Mouse (Mus musculus) frontal cortex, adult (tissue): Measurements from ENCODE around the gene Tnfsf15.

Experiments
- ATAC-seq: cut with Nextera tagmentation; 2 replicates; pipeline ENCODE4 v1.9.2; 2017; ENCODE audit warnings: mild to moderate bottlenecking, moderate library complexity, mixed read lengths; ENCODE audit not compliant: low TSS enrichment

The Tnfsf15 gene

DNA sequence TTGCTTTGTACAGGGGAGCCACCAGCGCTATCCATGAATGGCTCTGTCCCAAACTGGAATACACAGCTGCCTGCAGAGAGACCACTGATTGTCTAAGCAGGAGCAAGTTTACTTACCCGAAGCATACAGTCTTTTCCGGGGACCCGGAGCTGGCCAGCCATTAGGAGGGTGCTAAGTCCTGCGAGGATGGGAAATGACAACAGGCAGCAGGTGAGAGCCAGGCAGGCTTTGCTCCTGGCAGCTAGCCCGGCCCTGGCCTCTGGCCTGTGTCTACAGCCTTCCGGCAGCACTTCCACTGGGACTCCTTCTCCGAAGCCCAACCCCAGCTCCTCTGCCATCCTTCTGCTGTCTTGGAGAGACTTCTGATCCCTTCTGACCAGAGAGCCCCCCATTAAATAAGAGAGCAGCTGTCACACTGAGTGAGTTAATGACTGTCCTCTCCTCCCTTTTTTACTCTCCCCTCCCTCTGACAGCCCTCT is at the start of gene Tnfsf15:
TSS of gene Tnfsf15 (minus strand) at position 421 of the 479 bp plus-strand sequence.
- ATAC-seq: no peak

DNA sequence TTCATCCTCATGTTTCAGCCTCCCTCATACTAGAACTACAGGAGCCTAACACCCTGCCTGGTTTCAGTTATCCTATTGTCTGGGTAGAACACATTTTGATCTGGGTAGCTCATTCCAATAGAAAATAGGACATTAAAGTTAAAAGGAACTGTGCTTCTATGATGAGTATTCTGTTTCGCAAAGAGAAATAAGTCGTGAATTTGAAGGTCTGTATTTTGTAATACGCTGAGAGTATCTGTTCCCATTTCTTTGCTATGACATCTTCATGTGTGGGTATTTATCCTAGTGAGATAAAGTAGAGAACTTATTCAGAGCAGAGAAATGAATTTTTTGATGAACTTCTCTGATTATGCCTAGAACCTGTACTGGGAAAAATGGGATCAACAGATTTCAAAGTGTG is 47.4 kb upstream of the Tnfsf15 start:
- no peak for ATAC-seq

DNA sequence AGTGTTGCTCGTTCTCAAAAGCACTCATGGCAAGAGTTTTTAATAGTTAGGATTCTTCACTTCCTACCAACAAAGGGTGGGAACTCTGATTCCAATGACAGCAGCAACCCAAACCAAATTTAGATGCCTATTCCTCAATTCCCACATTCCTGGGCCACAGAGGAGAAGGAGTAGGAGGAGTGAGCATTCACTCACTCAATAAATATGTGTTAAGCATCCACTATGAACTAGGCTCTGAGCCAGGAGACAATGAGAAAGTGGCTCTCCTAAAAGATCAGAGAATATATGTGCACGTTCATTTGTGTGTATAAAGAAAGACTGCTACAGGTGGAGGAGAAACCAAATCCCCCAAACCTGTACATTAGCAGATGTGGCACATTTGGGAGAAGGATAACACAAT is 40.6 kb upstream of the Tnfsf15 start:
- ATAC-seq: no peak

DNA sequence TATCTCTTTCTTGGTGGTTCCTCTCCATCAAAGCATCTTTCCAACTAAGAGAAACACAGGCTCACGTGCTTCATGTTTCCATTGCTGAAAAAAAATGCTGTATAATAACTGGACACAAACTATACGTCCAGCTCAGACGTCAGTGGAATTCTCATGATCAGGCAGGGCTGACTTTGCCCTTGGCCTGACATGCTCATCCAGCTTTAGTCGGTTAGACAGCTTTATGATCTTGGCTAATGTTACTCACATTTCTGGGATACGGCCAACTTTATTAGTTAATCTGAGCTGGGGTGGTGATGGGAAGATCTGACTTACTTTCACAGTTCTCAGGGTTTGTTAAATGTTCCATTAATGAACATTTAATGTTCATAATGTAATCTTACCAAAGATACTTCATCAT is 38.9 kb upstream of the Tnfsf15 start:
- no peak for ATAC-seq

DNA sequence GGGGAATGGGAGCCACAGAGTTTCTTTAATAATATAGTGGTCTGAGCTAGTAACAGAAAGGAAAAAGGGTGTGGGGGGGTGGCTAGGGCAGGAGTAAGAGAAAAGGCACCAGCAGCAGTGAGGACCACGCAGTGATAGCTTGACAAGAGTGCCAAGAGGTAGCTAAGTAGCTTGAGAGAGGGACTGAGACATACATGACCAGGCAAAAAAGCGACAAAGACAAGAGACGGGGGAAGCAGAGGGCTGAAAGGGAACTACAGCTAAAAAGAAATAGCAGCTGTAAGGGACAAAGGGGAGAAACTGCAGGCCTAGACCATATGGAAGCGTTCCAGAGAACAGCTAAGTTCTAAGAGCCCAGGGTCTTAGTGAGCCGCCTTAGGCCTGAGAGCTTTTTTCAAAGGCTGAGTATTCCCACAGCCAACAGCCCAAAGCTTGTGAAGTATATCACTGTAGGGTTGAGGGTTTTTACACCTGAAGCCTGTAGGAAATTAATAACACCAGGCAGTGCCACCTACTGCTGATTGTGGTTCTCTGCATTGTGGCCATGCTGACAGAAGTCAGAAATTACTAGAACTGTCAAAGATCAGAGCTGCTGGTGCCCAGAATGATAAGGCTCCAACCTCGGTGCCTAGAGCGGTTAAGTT is 38.2 kb upstream of the Tnfsf15 start:
- ATAC-seq: 0 out of 2 replicates have a peak, but pooled peaks have one; percentile 50

DNA sequence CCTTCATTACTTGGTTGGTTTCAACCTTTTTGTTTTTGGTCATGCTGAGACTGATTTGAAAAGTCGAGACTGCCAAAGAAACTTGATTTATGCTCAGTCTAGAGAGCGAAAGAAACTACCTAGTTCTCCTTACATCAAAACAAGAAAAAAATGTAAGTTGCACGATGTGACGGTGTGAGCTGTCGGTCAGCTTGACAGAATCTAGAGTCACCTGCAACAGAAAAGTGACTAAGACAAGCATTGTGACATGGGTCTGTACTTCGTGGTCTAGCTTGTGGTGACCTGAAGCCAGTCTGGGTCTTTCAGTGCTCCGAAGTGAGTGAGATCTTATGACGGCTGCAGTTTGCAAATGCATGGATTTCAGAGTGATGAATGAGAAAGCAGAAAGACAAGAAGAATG is 32.3 kb upstream of the Tnfsf15 start:
- ATAC-seq: no peak

DNA sequence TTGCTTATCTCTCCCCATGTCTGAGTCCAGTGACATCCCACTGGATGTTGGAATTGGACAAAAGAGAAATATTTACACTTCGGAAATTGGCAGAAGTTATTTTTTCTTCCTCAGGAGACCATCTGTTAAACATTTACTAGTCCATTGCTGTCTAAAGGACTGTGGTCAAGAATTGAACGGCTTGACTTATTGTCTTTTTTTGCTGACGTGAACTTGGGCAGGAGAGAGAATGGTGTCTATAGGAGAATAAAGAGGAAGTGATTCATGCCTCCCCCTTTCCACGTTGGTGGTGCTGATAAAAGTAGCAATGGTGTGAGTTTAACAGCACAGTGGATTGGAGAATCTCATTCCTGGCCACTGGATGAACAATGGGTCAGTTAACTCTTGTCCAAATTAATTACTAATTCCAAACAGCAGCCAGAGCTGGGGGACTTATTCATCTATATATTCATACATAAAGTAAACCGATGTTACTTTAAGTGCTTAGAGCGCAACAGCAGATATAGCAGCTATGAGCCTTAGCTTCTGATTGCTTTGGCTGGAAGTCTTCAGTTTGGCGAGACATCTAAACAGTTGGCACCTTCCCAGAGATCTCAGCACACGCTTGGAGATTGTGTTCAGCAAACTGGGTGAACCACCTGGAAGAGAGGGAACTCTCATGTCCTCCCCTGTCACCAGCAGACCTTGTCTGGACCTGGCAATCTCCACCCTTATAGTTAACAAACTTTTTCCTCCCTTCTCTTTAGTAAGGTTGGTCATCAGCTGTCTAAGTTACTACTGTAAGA is 28.6 kb upstream of the Tnfsf15 start:
- no peak for ATAC-seq

DNA sequence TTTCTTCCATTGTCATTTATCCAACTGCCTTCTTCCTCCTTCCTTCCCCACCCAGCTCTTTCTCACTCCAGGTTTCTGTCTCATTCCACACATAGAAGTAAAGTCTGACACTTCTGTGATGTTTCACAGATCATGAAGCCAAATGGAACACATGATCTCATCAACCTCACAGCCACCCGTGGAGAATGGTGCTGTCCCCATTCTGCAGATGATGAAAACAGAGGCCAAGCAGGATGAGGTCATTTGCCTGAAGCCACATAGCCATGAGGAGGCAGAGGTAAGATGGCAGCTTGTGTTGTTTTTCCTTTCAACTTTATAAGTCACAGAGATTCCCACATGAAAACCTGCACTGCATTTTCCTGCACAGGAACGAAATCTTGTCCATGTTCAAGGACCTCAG is 27.6 kb upstream of the Tnfsf15 start:
- no peak for ATAC-seq

DNA sequence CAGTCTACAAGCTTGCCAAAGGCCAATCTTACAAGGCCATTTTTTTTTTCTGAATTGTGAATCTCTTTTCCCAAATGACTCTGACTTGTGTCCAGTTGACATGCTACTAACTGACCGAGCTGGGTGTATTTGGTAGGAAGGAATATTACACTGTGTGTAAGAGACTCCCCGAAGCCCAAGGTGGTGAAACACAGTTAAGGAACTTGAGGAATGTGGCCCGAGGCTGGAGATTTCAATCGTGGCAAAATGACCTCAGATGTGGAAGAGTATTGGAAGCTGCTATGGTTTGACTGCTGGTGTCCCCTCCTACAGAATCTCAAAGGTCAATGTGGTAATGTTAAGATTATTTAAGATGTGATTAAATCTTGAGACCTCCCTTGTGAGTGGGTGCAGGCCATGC is 26.4 kb upstream of the Tnfsf15 start:
- ATAC-seq: no peak

DNA sequence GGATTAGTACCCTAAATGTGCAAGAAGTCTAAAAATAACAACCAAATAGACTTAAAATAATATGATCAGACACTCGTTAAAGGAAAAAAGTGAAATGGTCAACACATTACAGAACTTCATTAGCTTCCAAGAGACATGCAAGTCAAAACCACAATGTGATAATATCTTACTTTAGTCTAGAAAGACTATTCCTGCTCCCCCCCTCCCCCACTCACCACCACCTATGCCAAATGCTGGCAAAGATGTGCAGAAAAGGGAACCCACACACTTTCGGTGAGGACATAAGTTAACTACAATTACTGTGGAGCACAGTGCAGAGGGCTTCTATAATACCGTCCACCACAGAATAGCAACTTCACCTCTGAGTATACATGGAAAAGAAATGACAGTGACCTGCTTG is 24.2 kb upstream of the Tnfsf15 start:
- no peak for ATAC-seq

DNA sequence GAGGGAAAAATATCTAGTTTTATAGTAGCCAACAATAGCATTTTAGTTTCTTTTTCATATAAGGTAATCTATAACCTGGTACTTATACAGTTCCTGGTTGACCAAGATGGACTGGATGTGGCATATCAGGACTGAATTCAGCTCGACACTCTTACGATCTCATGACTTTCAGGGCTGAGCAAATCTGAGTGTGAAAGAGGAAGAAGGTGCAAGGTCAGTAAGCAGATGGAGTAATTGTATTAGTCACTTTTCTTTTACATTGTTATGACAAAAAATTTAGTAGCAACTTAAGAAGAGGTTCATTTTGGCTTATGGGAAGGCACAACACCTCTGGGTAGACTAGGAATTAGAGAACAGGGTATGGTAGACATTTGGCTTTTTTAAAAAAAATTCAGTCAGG is 20.1 kb upstream of the Tnfsf15 start:
- no peak for ATAC-seq

DNA sequence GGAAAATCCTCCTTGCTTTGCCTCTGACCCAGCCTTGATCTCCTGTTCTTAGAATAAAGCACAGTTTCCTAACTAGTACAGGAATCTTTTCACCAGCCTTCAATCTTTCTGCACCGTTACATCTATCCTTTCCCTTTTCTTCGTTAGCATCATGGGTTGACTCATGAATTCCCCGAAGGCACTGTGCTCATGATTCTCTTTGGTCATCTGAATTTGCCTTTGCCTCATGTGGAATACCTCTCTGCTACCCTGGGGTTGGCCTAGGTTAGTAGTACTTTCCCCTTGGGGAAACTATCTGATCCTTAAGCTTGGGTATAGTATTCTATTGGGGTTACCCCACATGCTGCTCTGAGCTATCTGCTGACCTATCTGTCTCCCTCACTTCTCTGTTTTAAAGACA is 15.0 kb upstream of the Tnfsf15 start:
- ATAC-seq: no peak

DNA sequence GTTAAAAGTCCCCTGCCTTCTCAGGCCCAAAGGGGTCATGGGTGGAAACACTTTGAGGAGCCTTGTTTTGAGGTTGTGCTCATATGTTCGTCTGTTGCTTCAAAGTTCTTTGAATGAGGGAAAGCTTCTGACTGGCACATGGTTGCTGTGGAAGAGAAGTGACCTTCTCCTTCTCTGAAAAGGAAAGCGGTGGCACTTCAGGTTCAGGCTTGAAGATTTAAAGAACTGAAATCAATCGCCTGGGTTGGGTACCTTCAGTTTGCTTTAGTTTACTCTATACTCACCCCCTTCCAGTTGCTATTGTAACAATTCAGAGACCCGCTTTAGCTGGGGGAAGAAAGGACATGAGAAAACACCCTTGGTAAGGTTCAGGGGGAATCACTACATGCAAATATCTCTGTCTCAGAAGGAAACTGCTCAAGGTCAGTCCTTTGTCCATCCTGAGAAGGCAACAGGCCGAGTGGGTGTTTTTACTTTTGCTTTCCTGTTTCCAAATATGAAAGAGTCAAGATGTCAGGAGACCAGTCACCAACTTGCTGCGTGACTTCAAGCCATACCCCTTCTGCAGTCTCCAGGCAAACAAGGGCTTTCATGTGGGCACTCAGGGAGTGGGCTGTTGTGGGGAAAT is 12.7 kb upstream of the Tnfsf15 start:
- ATAC-seq: no peak

DNA sequence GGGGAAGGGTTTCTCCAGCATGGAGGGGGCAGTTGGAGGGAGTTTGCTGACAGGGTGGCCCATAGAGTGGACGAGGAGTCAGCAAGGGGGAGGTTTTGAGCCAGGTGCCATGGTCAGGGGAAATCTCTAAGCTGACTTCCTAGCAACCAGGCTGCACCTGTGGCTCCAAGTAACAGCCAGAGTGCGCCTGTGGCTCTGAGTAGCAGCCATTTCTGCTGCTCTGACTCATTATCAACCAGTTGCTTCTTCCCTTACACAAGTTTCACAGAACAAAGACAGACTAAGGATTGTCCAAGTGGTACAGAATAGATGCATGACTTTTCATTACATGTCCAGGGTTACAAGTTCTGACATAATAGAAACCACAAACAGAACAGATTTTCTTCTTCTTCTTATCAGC is 11.2 kb upstream of the Tnfsf15 start:
- ATAC-seq: no peak

DNA sequence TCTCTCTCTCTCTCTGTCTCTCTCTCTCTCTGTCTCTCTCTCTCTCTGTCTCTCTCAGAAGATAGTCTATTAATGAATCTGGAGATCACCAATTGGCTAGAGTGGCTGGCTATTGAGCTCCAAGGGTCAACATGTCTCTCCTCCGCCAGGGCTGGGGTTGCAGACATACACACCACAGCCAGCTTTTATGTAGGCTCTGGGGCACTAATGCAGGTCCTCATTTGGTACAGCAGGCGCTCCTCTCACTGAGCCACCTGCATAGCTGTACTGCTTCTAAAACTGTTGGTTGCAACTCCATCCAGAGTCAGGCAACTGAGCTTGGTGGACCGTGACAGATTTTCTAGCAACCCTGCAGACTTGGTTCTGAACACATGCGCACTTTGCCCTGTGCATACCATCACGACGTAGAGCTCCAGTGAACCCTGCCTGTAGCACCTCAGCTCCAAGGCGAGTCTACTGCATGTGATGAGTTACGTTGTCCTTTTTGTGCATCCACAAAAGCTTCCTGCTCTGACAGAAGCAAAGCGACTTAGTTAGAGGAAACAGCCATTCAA is 9.6 kb upstream of the Tnfsf15 start:
- no peak for ATAC-seq

DNA sequence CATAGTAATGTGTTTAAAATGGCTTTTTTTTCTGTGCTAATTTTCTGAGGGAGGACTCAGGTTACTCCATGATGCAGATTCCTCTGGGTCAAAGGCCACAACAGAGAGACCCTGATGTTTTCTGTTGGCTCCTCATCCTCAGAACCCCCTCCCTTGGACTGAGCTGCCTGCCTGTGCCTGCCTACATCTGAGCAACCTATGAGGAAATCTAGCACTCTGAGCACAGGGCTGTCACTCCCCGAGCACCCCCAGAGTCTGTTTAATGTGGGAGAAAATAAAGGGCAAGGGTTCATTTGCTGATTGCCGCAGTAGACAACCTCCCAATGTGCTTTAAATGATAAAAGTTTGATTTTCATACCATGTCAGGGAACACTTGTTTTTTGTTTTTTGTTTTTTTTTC is 8.9 kb upstream of the Tnfsf15 start:
- ATAC-seq: no peak

DNA sequence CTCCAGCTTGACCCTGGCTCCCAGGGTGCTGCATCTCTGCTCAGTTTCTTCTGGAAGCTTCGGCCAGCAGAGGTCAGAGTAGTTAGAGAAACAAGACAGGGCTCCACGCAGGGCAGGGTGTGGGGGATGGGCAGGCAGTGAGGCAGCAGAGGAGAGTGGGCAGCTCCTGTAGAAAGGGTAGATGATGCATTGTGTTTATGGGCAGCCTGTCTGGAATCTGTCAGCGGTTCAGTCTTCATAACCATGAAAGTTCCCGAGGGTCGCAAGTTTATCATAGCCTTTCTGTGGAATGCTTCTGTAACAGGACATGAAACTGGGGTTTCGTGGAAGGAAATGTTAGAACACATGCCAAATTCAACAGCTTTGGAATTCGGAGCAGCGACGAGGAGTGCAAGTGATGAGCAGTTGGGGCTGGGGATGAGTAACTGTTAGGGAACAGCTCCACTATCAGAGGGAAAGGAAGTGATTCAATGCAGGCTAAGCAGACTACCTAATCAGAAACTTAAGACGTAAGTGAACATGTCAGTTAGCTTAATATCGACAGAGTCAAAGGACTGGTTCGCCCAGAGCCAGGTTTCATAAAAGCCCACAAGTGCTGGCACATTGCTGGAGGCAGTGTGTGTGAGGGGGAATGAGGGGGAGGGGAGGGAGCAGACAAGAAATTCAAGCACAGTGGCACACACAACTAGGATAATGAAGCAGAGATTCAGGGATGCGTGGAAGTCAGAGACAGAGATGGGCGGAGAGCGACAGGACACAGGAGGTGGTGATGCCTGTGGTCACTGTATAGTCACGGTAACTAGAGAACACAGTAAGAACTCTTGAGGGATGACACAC is 8.0 kb upstream of the Tnfsf15 start:
- peak; percentile 90 for ATAC-seq

DNA sequence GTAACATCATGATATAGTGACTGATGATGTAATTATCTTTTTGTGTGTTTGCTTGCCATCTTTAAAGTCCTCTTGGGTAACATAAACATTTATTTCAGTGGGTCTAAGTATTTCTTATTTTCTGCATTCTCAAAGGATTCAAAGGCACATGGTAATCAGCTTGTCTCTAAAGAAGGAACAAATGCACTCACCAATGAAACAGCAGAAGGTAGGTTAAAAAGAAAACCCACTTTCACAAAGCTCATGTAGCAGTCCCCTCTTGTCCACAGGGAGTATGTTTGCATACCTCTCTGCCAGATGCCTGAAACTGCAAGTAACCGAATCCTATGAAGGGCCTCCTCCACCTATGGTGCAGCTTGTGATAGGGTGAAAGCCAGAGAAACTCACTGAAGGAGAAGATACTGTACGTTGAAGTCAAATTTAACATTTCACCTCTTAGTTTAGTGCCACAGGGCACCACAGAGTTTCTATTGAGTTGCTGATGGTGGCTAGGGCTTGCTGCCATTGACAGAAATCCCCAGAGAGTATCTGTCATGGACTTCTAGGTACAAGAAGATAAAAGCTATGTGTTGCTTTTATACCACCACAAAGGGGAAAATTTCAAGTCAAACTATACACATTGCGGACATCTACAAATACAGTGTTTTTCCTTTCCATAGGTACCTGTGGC is 3.3 kb upstream of the Tnfsf15 start:
- no peak for ATAC-seq

DNA sequence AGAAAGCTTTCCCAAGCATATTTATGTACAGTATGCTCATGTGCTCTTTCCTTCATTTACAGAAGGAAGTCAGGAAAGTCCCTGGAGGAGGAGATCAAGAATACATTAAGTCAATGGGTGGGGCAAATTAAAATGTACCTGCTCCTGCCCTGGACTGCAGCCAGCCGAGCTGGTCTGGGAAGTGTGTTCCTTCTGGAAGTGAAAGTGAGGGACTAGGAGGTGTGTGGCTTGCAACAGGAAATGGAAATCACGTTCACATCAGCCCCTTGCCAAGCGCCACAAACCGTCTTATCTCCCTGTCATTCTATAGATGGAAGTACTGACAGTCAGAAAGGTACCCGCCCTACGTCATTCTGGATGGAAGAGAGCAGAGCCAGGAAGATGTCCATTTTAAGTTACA is 358 bp upstream of the Tnfsf15 start:
- ATAC-seq: no peak

DNA sequence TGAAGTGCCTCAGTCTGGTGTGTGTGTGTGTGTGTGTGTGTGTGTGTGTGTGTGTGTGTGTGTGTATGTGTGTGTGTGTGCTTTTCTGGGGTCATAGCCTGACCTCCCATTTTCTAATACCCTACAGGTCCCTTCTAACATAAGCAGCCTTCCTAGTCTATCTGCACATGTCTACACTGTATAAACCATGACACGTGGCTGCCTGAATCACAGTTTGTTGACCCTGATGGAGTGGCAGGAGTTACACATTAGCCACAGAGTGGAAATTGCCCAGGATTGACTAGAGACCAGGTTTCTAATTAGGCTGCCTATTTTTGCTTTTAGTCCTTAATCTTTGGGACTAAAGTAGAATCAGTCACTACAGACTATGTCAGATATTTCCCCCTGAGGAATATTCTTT is 1.3 kb downstream of the Tnfsf15 start:
- no peak for ATAC-seq

DNA sequence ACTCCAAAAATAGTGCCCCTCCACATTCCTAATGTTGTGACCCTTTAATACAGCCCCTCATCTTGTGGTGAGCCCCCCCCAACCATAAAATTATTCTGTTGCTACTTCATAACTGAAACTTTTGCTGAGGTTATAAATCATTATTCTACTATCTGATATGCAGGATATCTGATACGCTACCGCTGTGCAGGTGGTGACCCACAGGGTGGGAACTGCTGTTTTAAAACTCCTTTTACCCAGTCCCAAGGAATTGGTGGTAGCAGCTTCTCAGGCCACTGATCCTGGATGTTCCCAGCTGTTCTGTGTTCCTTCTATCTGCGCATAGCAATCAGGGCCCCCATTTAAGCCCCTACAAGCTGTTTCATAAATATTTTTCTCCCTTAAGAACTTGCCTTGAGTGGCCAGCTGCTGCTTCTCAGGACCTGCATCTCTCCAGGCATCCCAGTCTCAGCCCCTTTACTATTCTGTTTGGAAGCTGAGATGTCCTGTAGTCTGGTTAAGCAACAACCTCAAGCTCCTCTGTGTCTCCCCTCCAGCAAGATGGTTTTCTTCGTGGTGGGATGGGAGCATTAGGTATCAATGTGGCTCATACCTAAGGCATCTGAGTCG is 2.0 kb downstream of the Tnfsf15 start:
- no peak for ATAC-seq
